Mouse (Mus musculus) neural tube, embryonic 12.5 days (tissue): ENCODE measurements around the gene Mylk. TPM values are rescaled to one million over a fixed set of nuclear protein-coding genes. Genes with fewer than 3 reads are reported as not detected.
"Not testable (repeated sequence)": the region's sequence is repeated elsewhere in the genome, so short reads cannot be mapped to it uniquely, and the experiment has no call there.

Experiments used
- ATAC-seq: fragments of 200-750 bp; cut with Nextera tagmentation; 2 replicates; pipeline ENCODE4 v1.8.0; 2017; ENCODE audit warnings: low read depth, mild to moderate bottlenecking, moderate TSS enrichment, moderate library complexity; ENCODE audit not compliant: low FRiP score
- H3K27ac ChIP-seq: fragments of 300-500 bp; sonication (generic); 2 replicates; pipeline ENCODE4 v1.5.1; 2016
- H3K27me3 ChIP-seq: fragments of 300-500 bp; sonication (generic); replicated peaks from 2 replicates; pipeline ENCODE4 v1.6.1; 2016; ENCODE audit warnings: mild to moderate bottlenecking
- H3K36me3 ChIP-seq: fragments of 300-500 bp; sonication (generic); 2 replicates; pipeline ENCODE4 v1.6.1; 2016; ENCODE audit warnings: mild to moderate bottlenecking
- H3K4me1 ChIP-seq: fragments of 300-500 bp; sonication (generic); 2 replicates; pipeline ENCODE4 v1.6.1; 2016
- H3K4me2 ChIP-seq: fragments of 300-500 bp; sonication (generic); replicated peaks from 2 replicates; pipeline ENCODE4 v1.6.1; 2016; ENCODE audit warnings: mild to moderate bottlenecking
- H3K4me3 ChIP-seq: fragments of 300-500 bp; sonication (generic); 2 replicates; pipeline ENCODE4 v1.5.1; 2016
- H3K9ac ChIP-seq: fragments of 300-500 bp; sonication (generic); 2 replicates; pipeline ENCODE4 v1.6.1; 2016; ENCODE audit warnings: mild to moderate bottlenecking
- H3K9me3 ChIP-seq: fragments of 300-500 bp; sonication (generic); 2 replicates; pipeline ENCODE4 v1.6.1; 2016; ENCODE audit warnings: mild to moderate bottlenecking
- WGBS: fragments of 180-500 bp; shearing (Covaris S2); methylation state at CpG from one replicate; pipeline ENCODE4 v1.1.7; 2016; 5-methylcytosine and 5-hydroxymethylcytosine counted together
- polyA plus RNA-seq: library from polyadenylated mRNA; unstranded; fragments of >200 nt; fragmentation: Nextera tagmentation; extraction: Ambion mirVana; gene quantifications from 2 replicates; pipeline ENCODE4 v1.2.1, GENCODE M21; 2016

Gene Mylk
- polyA plus RNA-seq: 5.1 and 6.3 TPM in 2 replicates

DNA sequence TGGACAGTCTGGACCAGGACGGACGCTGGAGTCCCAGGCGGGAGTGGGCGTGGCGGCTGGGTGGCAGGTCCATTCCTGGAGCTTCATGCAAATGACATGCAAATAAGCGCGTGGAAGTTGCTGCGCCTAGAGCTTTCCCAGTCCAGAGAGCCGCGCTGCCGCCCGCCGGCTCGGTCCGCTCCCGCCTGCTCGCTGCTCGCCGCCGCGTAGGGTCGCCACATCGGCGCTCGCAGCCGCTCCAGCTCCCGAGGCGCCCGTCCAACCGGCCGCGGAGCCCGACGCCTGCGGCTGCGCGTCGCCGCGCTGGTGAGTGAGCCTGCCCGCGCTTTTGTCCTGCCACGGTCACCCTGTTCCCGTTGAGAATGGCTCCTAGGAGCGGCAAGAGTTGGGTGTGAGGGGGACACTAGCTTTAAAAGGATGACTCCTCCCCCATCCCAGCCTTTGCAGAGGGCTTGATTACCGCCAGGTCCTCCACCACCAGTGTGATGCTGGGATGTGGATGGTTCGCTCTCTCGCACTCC, at the start of gene Mylk:
Gene Mylk (plus strand): TSS at position 146 of the 521 bp plus-strand sequence.
- peak; percentile 79 for ATAC-seq
- Histone ChIP-seq H3K4me2 (peak within 1 kb of the TSS; percentile 89), H3K9ac (peak within 1 kb of the TSS; percentile 57), H3K27me3 (peaks cover 13% of the 10 kb centered on the region; the same call in 1 of the 2 replicates), H3K27ac (no peak within 1 kb of the TSS), H3K4me3 (peak within 1 kb of the TSS; percentile 44), H3K9me3 (no peaks in the 10 kb centered on the region), H3K36me3 (no peaks in the 10 kb centered on the region), H3K4me1 (peaks cover 16% of the 10 kb centered on the region)
- under 1% methylated on average over 48 of the region's 48 CpGs for WGBS

DNA sequence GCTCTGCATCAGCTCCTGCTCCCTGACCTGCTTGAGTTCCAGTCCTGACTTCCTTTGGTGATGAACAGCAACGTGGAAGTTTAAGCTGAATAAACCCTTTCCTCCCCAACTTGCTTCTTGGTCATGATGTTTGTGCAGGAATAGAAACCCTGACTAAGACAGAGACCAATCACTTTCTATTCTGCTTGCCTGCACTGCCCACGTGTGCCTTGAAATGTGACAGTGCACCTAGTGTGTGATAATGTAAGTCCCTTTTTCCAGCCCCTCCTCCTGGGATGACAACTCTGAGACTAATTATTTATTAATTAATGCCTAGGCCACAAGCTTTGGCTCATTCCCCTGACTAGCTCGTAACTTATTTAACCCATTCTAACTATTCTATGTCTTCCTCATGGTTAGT, 46.3 kb upstream of the Mylk start:
- not testable (repeated sequence) for ATAC-seq, H3K9me3 ChIP-seq, H3K9ac ChIP-seq, H3K4me1 ChIP-seq, H3K27me3 ChIP-seq, H3K4me2 ChIP-seq, H3K4me3 ChIP-seq, H3K36me3 ChIP-seq, H3K27ac ChIP-seq
- 86% methylated on average over 3 of the region's 3 CpGs for WGBS

DNA sequence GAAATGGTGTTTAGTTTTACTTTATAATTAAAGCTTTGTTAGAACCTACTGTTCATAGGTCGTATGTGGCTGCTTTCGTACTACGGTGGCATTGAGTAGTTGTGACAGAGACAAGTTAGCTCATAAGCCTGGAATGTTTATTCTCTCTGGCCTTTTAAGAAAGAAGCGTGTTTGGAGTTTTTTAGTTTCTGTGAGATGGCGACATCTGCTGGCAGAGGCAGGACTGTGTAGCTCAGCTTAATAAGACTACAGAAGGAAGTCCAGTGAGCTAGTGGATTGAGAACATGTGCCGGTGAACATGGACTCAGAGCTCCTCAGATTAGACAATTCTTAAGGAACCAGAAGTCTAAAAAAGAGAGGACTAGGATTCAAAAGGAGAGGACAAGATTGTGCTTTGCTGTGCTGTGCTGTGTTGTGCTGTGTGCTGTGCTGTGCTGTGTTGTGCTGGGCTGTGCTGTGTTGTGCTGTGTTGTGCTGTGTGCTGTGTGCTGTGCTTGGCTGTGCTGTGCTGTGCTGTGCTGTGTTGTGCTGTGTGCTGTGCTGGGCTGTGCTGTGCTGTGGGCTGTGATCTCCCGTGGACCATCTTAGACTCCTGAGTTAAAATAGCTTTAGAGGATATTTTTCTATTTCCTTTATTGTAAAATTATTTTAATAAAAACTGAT, 44.7 kb upstream of the Mylk start:
- H3K9me3 ChIP-seq: no peaks in the 10 kb centered on the region
- H3K4me2 ChIP-seq: no peak overlapping the region
- H3K27ac ChIP-seq: no peak overlapping the region
- H3K27me3 ChIP-seq: no peaks in the 10 kb centered on the region
- H3K4me3 ChIP-seq: no peak overlapping the region
- peak; percentile 63 for ATAC-seq
- H3K36me3 ChIP-seq: peaks cover 13% of the 10 kb centered on the region; the same call in 1 of the 2 replicates
- WGBS: 30% methylated on average over 7 of the region's 7 CpGs
- H3K9ac ChIP-seq: no peak overlapping the region
- no peaks in the 10 kb centered on the region for H3K4me1 ChIP-seq

DNA sequence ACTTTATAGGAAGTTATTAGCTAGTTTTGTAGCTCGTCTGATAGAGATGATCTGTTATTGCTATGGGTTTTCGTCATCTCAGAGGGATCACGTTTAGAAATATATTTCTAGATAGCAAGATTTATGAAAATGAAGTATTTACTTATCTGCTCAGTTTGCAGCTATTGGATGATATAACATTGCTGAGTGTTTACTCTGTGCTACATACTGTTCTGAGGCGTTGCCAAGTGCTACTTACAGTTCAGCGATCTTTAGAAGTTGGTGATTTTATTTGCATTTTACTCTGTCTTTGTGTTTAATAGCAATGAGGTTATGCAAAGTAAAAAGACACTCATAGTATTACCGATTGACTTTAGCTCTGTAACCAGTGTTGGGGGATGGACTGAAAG, 44.2 kb upstream of the Mylk start:
- Histone ChIP-seq H3K27ac (no peak overlapping the region), H3K9ac (no peak overlapping the region), H3K9me3 (no peaks in the 10 kb centered on the region), H3K4me2 (no peak overlapping the region), H3K27me3 (no peaks in the 10 kb centered on the region), H3K4me3 (no peak overlapping the region), H3K36me3 (peaks cover 15% of the 10 kb centered on the region; the same call in 1 of the 2 replicates), H3K4me1 (no peaks in the 10 kb centered on the region)
- WGBS: 90% methylated on average over 6 of the region's 6 CpGs
- no peak for ATAC-seq

DNA sequence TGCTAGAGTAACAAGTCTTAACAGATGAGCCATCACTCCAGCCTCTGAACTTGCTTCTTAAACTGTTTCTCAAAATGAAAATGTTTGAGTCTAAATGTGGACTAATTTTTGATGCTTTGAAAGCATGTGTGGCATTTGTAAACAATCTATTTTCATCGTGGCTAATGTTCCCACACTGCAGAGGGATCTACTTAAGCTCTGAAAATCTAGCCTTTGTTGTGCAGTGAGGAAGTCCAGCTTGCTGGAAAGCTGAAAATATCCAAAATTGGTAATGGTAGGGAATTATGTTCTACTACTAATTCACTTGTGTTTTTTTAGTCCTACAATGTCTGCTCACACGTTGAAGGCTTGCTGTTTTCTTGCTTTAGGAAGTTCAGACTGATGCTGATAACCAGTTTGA, 39.0 kb upstream of the Mylk start:
- no peak overlapping the region for H3K27ac ChIP-seq
- H3K36me3 ChIP-seq: peaks cover 34% of the 10 kb centered on the region
- no peaks in the 10 kb centered on the region for H3K27me3 ChIP-seq
- H3K4me3 ChIP-seq: no peak overlapping the region
- H3K9me3 ChIP-seq: no peaks in the 10 kb centered on the region
- no peak overlapping the region for H3K9ac ChIP-seq
- no peak for ATAC-seq
- no peaks in the 10 kb centered on the region for H3K4me1 ChIP-seq
- WGBS: 94% methylated on average over 2 of the region's 2 CpGs
- no peak overlapping the region for H3K4me2 ChIP-seq

DNA sequence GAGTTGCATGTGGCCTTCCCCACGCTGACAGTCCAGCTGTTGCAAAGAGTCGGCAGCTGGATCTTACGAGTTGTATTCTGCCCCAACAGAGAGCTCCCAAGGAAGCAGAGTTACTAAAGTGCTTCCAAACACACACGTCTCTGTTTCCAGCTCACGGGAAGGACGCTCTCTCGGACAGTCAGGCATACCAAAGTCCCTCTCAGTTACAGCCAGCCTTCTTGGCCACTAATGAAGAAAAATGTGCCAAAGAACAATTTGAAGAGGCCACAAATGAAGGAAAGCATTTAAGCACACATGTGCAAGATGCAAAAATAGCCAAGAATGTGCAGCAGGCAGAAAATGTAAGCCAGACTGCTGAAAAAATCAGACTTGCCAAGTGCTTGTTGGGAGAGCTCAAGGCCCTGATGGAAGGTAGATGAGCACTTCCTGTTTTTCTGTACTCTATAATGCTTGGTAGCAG, 38.5 kb upstream of the Mylk start:
- Histone ChIP-seq H3K4me1 (no peaks in the 10 kb centered on the region), H3K9me3 (no peaks in the 10 kb centered on the region), H3K4me2 (no peak overlapping the region), H3K9ac (no peak overlapping the region), H3K36me3 (peaks cover 34% of the 10 kb centered on the region), H3K27ac (no peak overlapping the region), H3K27me3 (no peaks in the 10 kb centered on the region), H3K4me3 (no peak overlapping the region)
- WGBS: 89% methylated on average over 7 of the region's 7 CpGs
- no peak for ATAC-seq

DNA sequence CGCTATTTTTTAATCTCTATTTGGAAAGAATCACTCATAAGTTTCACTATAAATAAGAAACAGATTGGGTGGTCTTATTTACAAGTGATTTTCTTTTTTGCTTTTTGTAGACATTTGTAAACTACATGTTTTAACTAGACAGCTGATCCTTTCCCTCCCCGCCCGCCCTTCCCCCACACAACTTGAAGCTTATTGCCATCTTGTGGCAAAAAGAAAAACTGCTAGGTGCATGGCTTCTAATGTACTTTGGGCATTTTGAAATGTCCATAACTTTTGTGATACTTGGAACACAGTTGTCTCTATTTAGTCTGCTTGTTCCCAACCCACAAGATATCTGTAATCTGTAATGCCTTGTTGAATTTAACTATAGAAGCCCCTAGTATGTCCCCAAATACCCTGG, 33.5 kb upstream of the Mylk start:
- no peaks in the 10 kb centered on the region for H3K9me3 ChIP-seq
- 75% methylated on average over 3 of the region's 3 CpGs for whole genome bisulfite sequencing
- H3K4me2 ChIP-seq: no peak overlapping the region
- no peak overlapping the region for H3K9ac ChIP-seq
- no peak for ATAC-seq
- H3K4me1 ChIP-seq: no peaks in the 10 kb centered on the region
- H3K36me3 ChIP-seq: peaks cover 21% of the 10 kb centered on the region
- H3K4me3 ChIP-seq: no peak overlapping the region
- H3K27me3 ChIP-seq: no peaks in the 10 kb centered on the region
- H3K27ac ChIP-seq: no peak overlapping the region

DNA sequence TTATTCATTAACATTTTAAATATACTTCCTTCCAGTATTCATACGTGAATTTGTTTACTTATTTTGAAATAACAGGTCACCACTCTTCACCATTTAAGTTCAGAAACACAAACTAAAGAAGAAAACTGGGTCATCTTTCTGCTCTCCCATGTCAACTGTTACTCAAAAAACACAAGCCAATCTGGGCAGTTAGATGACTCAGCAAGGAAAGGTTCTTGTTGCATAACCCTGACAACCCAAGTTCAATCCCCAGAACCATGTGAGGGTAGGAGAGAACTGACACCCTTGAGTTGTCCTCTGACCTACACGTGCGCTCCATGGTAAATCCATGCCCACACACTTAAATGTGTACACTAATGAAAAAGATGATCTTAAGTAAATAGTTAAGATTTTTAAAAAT, 19.9 kb upstream of the Mylk start:
- H3K9me3 ChIP-seq: no peaks in the 10 kb centered on the region
- peaks cover 15% of the 10 kb centered on the region for H3K36me3 ChIP-seq
- no peaks in the 10 kb centered on the region for H3K4me1 ChIP-seq
- H3K4me2 ChIP-seq: no peak overlapping the region
- H3K27me3 ChIP-seq: no peaks in the 10 kb centered on the region
- no peak overlapping the region for H3K27ac ChIP-seq
- ATAC-seq: no peak
- no peak overlapping the region for H3K4me3 ChIP-seq
- 96% methylated on average over 3 of the region's 3 CpGs for WGBS
- no peak overlapping the region for H3K9ac ChIP-seq

DNA sequence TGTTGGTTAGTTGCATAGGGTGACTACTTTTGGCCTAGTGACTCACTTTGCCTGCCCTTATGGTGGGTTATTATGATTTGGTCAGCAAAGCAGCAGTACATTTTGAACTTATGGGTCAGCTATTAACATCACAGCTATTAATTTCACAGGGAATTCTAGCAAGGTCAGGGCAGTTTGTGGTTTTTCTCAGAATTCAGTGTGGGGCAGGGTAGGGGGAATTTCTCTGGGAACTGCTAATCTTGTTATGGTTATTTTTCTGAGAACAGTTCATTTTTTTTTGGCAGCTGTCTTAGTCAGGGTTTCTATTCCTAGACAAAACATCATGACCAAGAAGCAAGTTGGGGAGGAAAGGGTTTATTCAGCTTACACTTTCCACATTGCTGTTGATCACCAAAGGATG, 16.4 kb upstream of the Mylk start:
- H3K4me2 ChIP-seq, H3K27ac ChIP-seq, H3K9ac ChIP-seq, H3K4me1 ChIP-seq, H3K9me3 ChIP-seq, H3K36me3 ChIP-seq, ATAC-seq, H3K4me3 ChIP-seq, H3K27me3 ChIP-seq: not testable (repeated sequence)

DNA sequence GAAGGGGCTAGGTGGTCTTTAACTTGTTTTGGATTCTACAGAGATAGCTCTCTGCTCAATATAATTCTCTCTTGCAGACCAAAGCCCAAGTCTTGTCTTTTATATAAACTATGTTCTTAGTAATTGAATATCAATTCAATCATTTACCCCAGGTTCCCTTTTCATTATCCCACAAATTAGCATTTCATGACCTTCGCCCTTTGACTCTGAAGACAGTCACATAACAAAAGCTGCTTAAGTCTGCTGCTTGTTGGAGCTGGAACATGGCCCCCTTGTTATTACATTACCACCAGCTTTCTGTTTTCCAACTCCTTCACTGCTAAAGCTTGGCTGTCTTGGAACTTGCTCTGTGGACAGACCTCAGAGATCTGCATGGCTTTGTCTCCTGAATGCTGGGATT, 15.6 kb upstream of the Mylk start:
- ATAC-seq: no peak
- Histone ChIP-seq H3K27me3 (no peaks in the 10 kb centered on the region), H3K9ac (no peak overlapping the region), H3K27ac (no peak overlapping the region), H3K4me1 (no peaks in the 10 kb centered on the region), H3K36me3 (no peaks in the 10 kb centered on the region), H3K4me3 (no peak overlapping the region), H3K4me2 (no peak overlapping the region), H3K9me3 (no peaks in the 10 kb centered on the region)
- WGBS: 88% methylated on average over 1 of the region's 1 CpGs

DNA sequence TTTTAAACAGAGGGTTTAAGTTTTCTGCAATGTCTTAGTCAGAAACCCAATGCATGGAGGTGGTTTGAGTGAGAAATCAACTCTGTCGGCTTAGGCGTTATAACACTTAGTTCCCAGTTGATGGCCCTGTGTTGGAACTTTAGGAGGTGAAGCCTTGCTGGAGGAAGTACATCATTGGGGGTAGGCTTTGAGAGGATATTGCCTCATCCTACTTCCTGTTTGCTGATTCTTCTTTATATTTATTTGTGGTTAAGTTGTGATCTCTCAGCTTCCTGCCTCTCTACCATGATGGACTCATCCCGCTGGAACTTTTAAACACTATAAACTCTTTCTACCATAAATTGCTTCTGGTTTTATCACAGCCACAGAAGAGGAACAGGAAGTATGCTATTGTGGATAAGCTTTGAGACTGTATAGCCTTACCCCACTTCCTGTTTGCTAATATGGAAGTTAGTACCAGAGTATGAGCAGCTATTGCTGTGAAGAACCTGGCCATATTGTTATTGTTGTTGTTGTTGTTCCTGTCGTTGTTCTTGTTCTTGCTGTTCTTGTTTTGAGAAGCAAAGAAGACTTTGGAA, 6.3 kb upstream of the Mylk start:
- Histone ChIP-seq H3K4me2 (no peak overlapping the region), H3K36me3 (no peaks in the 10 kb centered on the region), H3K4me3 (no peak overlapping the region), H3K27me3 (no peaks in the 10 kb centered on the region), H3K9me3 (no peaks in the 10 kb centered on the region), H3K9ac (no peak overlapping the region), H3K27ac (no peak overlapping the region), H3K4me1 (no peaks in the 10 kb centered on the region)
- 90% methylated on average over 4 of the region's 4 CpGs for WGBS
- ATAC-seq: no peak

DNA sequence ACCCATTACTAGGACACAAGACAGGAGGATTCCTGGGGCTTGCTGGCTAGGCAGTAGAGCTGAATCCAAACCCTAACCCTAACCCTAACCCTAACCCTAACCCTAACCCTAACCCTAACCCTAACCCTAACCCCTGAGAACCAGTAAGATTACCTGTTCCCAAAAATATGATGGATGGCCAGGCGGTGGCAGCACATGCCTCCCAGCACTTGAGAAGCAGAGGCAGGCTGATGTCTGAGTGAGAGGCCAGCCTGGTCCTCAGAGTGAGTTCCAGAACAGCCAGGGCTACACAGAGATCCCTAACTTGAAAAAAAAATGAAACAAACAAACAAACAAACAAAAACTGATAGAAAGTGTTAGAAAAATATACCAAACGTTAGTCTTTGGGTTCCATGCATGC, 2.1 kb upstream of the Mylk start:
- Histone ChIP-seq H3K36me3 (no peaks in the 10 kb centered on the region), H3K9me3 (no peaks in the 10 kb centered on the region), H3K4me3 (no peak overlapping the region), H3K9ac (no peak overlapping the region), H3K27ac (no peak overlapping the region), H3K4me1 (peaks cover 6% of the 10 kb centered on the region), H3K4me2 (no peak overlapping the region), H3K27me3 (peaks cover 13% of the 10 kb centered on the region; the same call in 1 of the 2 replicates)
- no peak for ATAC-seq
- WGBS: 49% methylated on average over 2 of the region's 2 CpGs
